Mouse (Mus musculus): ENCODE data around the gene Nrxn1.

DNA sequence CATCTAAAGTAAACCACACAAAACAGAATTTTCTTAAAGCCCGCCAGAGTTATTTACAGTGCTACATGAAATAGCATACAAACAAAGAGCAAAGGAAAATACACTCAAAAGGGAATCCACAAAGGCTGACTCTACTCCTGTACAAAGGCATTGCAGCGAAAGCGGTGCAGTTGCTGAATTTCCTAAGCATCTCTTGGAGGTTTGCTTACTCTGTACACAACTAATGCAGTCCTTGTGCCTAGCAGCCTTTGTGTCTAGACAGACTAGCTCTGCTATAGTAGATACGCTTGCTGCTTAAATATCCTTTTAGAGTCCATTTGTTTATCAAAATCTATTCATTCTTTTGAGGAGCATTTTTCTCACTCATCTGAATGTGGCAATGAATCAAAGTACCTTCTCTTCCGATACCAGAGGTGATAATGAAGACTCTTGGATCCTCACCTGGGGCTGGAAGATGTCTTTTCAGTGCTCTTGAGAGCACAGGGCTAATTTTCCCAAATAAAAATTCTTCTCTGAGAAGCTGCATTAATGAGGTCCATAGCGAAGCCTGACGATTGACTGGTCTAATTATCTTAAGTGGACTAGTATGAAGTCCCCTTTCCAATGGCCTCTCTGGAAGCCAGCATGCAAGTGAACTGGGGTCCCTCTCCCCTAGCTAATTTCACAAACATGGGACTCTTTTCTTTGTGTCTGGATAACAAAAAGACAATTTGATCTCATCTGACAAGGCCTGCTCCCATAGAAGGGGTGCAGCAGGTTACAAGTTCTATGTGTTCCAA lies 845.6 kb downstream of the Nrxn1 start:
- TF ChIP-seq CHD2 (IDR thresholded peaks at IDR 0.05; ENCODE audit: low read depth, low read length) (no peak), ZC3H11A (IDR thresholded peaks at IDR 0.05; ENCODE audit: borderline replicate concordance, low read depth, low read length) (no peak), HCFC1 (IDR thresholded peaks at IDR 0.05; ENCODE audit: borderline replicate concordance, insufficient read depth, low read length) (no peak)

Measured in ES-E14 (cell line).